Mouse (Mus musculus): ENCODE data around the gene Lrp8. TPM values are rescaled to one million over a fixed set of nuclear protein-coding genes. Genes with fewer than 3 reads are reported as not detected.

Gene Lrp8
- polyA plus RNA-seq, 1 experiment = 3.9 TPM

GRCm38 (mm10) chr4:107820856-107821619 lies 19.0 kb downstream of the Lrp8 start:
- H3K27me3 ChIP-seq (ENCODE audit: control insufficient read depth, insufficient read depth, low read length) = no peaks in the 10 kb centered on the region
- no peaks in the 10 kb centered on the region for H3K4me1 ChIP-seq (ENCODE audit: control insufficient read depth, insufficient read depth, insufficient read length, low read length)
- 85% methylated on average over 8 of the region's 8 CpGs for WGBS
- no peak overlapping the region for H3K4me3 ChIP-seq (ENCODE audit: low read depth, low read length)
- no peak overlapping the region for H3K27ac ChIP-seq (ENCODE audit: insufficient read depth, low read depth, low read length)
- H3K36me3 ChIP-seq (ENCODE audit: control insufficient read depth, insufficient read depth, low read length) = no peaks in the 10 kb centered on the region
- no peak for TF ChIP-seq CTCF (IDR thresholded peaks at IDR 0.05; ENCODE audit: extremely low read depth, insufficient read length, insufficient replicate concordance, low read depth, low read length)
- no peak for TF ChIP-seq POLR2A (IDR thresholded peaks at IDR 0.05; ENCODE audit: low read depth, low read length)

DNA sequence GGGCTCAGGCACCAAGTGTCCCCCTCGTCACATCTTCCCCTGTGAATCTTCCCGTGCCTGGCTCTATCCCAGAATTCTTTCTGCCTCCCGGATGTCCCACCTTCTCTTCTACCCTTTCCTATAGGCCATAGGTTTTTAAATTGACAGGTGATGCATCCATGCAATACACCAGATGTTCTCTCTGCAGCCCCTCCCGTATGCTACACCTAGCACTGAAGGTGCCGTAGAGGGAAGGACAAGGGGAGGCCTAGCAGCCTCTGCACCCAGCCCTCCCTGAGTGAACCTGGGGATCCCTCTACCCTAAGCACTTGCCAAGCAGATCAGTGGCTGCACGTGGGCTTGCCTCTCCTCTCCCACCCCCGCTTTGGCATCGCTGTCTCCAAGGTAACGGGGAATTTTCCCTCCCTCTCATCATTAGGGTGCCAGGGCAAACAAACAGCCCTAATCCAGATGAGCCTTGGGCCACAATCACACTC lies 20.9 kb downstream of the Lrp8 start:
- TF ChIP-seq POLR2A (IDR thresholded peaks at IDR 0.05; ENCODE audit: low read depth, low read length) = no peak
- no peak for TF ChIP-seq CTCF (IDR thresholded peaks at IDR 0.05; ENCODE audit: extremely low read depth, insufficient read length, insufficient replicate concordance, low read depth, low read length)
- H3K27me3 ChIP-seq (ENCODE audit: control insufficient read depth, insufficient read depth, low read length) = no peaks in the 10 kb centered on the region
- H3K36me3 ChIP-seq (ENCODE audit: control insufficient read depth, insufficient read depth, low read length) = no peaks in the 10 kb centered on the region
- no peak overlapping the region for H3K4me3 ChIP-seq (ENCODE audit: low read depth, low read length)
- no peak overlapping the region for H3K27ac ChIP-seq (ENCODE audit: insufficient read depth, low read depth, low read length)
- WGBS = 80% methylated on average over 9 of the region's 9 CpGs
- H3K4me1 ChIP-seq (ENCODE audit: control insufficient read depth, insufficient read depth, insufficient read length, low read length) = no peaks in the 10 kb centered on the region

DNA sequence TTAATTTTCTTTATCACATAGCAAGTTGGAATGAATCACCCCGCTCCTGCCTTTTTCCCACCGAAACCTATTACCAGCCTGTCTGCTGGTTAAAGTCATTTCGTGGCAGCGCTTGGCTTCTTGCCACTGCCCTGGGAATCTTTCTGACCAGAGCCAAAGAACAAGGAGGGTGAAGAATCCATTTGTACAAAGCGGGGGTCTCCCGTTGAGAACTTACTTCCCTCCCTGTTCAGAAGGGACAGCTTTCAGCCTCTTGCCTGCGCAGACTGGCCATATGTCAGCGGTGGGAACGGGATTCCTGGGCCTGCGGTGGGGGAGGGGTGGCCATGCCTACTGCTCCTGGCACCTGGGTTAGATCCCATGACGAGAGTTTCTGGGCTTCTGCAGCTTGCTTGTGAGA lies 21.4 kb downstream of the Lrp8 start:
- H3K4me3 ChIP-seq (ENCODE audit: low read depth, low read length) = no peak overlapping the region
- no peaks in the 10 kb centered on the region for H3K36me3 ChIP-seq (ENCODE audit: control insufficient read depth, insufficient read depth, low read length)
- H3K27ac ChIP-seq (ENCODE audit: insufficient read depth, low read depth, low read length) = no peak overlapping the region
- TF ChIP-seq CTCF (IDR thresholded peaks at IDR 0.05; ENCODE audit: extremely low read depth, insufficient read length, insufficient replicate concordance, low read depth, low read length) (no peak), POLR2A (IDR thresholded peaks at IDR 0.05; ENCODE audit: low read depth, low read length) (no peak)
- no peaks in the 10 kb centered on the region for H3K27me3 ChIP-seq (ENCODE audit: control insufficient read depth, insufficient read depth, low read length)
- WGBS = 75% methylated on average over 11 of the region's 11 CpGs
- no peaks in the 10 kb centered on the region for H3K4me1 ChIP-seq (ENCODE audit: control insufficient read depth, insufficient read depth, insufficient read length, low read length)

GRCm38 (mm10) chr4:107828727-107829218 lies 26.7 kb downstream of the Lrp8 start:
- no peaks in the 10 kb centered on the region for H3K36me3 ChIP-seq (ENCODE audit: control insufficient read depth, insufficient read depth, low read length)
- H3K4me3 ChIP-seq (ENCODE audit: low read depth, low read length) = no peak overlapping the region
- WGBS = 43% methylated on average over 10 of the region's 10 CpGs
- H3K4me1 ChIP-seq (ENCODE audit: control insufficient read depth, insufficient read depth, insufficient read length, low read length) = no peaks in the 10 kb centered on the region
- TF ChIP-seq POLR2A (IDR thresholded peaks at IDR 0.05; ENCODE audit: low read depth, low read length) (no peak), CTCF (IDR thresholded peaks at IDR 0.05; ENCODE audit: extremely low read depth, insufficient read length, insufficient replicate concordance, low read depth, low read length) (no peak)
- no peak overlapping the region for H3K27ac ChIP-seq (ENCODE audit: insufficient read depth, low read depth, low read length)
- H3K27me3 ChIP-seq (ENCODE audit: control insufficient read depth, insufficient read depth, low read length) = no peaks in the 10 kb centered on the region

DNA sequence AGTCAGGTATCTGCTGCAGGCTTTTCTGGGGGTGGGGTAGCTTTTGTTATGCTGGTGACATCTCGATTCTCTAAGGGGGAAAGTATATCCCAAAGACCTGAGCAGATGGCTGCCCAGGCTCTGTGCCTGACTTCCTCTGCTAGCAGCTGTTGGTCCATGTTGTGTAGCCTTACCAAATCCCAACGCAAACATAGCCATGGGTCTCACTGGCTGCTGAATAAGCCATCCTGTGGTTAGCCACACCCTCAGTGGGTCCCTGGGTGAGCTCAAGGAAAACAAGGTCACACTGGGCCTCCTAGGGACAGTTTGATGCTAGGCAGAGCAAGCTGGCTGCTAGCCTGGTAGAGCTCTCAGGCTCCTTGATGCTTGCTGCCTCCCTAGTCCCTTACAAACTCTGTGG lies 27.6 kb downstream of the Lrp8 start:
- Histone ChIP-seq H3K4me1 (ENCODE audit: control insufficient read depth, insufficient read depth, insufficient read length, low read length) (peaks cover 5% of the 10 kb centered on the region; the same call in 1 of the 2 replicates), H3K27ac (ENCODE audit: insufficient read depth, low read depth, low read length) (no peak overlapping the region), H3K36me3 (ENCODE audit: control insufficient read depth, insufficient read depth, low read length) (no peaks in the 10 kb centered on the region), H3K27me3 (ENCODE audit: control insufficient read depth, insufficient read depth, low read length) (no peaks in the 10 kb centered on the region), H3K4me3 (ENCODE audit: low read depth, low read length) (no peak overlapping the region)
- no peak for TF ChIP-seq CTCF (IDR thresholded peaks at IDR 0.05; ENCODE audit: extremely low read depth, insufficient read length, insufficient replicate concordance, low read depth, low read length)
- TF ChIP-seq POLR2A (IDR thresholded peaks at IDR 0.05; ENCODE audit: low read depth, low read length) = no peak
- 55% methylated on average over 2 of the region's 2 CpGs for WGBS

- no peak overlapping the region for H3K27ac ChIP-seq (ENCODE audit: insufficient read depth, low read depth, low read length)
- H3K4me1 ChIP-seq (ENCODE audit: control insufficient read depth, insufficient read depth, insufficient read length, low read length) = peaks cover 6% of the 10 kb centered on the region; the same call in 1 of the 2 replicates
- TF ChIP-seq CTCF (IDR thresholded peaks at IDR 0.05; ENCODE audit: extremely low read depth, insufficient read length, insufficient replicate concordance, low read depth, low read length) = no peak
- no peak for TF ChIP-seq POLR2A (IDR thresholded peaks at IDR 0.05; ENCODE audit: low read depth, low read length)
- no peak overlapping the region for H3K4me3 ChIP-seq (ENCODE audit: low read depth, low read length)
- H3K36me3 ChIP-seq (ENCODE audit: control insufficient read depth, insufficient read depth, low read length) = no peaks in the 10 kb centered on the region
- 87% methylated on average over 10 of the region's 10 CpGs for WGBS
- no peaks in the 10 kb centered on the region for H3K27me3 ChIP-seq (ENCODE audit: control insufficient read depth, insufficient read depth, low read length)
Observed at GRCm38 (mm10) chr4:107830189-107830588, 28.1 kb downstream of the Lrp8 start.

- no peak overlapping the region for H3K4me3 ChIP-seq (ENCODE audit: low read depth, low read length)
- 92% methylated on average over 7 of the region's 7 CpGs for WGBS
Observed at GRCm38 (mm10) chr4:107830821-107831221, 28.8 kb downstream of the Lrp8 start.

More at GRCm38 (mm10) chr4:107830821-107831221, 28.8 kb downstream of the Lrp8 start:
- H3K27me3 ChIP-seq (ENCODE audit: control insufficient read depth, insufficient read depth, low read length) = no peaks in the 10 kb centered on the region
- TF ChIP-seq POLR2A (IDR thresholded peaks at IDR 0.05; ENCODE audit: low read depth, low read length) = no peak
- TF ChIP-seq CTCF (IDR thresholded peaks at IDR 0.05; ENCODE audit: extremely low read depth, insufficient read length, insufficient replicate concordance, low read depth, low read length) = no peak
- H3K27ac ChIP-seq (ENCODE audit: insufficient read depth, low read depth, low read length) = no peak overlapping the region
- H3K36me3 ChIP-seq (ENCODE audit: control insufficient read depth, insufficient read depth, low read length) = no peaks in the 10 kb centered on the region
- H3K4me1 ChIP-seq (ENCODE audit: control insufficient read depth, insufficient read depth, insufficient read length, low read length) = peaks cover 6% of the 10 kb centered on the region; the same call in 1 of the 2 replicates
